In the genomic region with DNA sequence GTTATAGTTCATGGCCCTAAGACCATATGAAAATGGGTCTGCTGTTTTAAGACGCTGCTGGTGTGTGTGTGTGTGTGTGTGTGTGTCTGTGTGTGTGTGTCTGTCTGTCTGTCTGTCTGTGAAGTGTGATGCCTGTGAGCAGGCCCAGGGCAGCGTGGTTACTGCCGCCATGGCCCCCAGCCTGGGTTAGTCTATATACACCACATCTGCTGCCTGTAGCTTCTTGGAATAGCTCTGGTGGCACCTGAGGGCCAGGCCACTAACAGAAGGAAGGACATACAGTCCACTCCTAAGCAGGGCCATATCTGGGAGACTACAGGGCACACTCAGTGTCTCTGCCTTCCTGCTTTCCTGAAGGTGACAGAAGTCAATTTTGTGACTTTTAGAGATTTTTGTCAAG, we compare ENCODE assay signal across 28 mouse cellular contexts.
"Had no signal": no experiment of that assay in that cellular context is flagged by ENCODE, and none has a peak within 500 bp of the region (broad histone marks: within the 10 kb centered on the region; RNA-seq: fewer than 3 reads in every experiment).

No protein-coding gene starts in this region.

- H3K4me1 ChIP-seq: embryonic facial prominence, embryonic 10.5 days; embryonic facial prominence, embryonic 12.5 days; embryonic facial prominence, embryonic 13.5 days; embryonic facial prominence, embryonic 15.5 days; forebrain, embryonic 10.5 days; forebrain, embryonic 12.5 days; forebrain, embryonic 13.5 days; forebrain, embryonic 15.5 days had no signal

- DNase-seq: cerebellum, adult 2 months; cerebellum, adult 8-10 months; cerebellum, adult 9-10 months; cerebellum, adult 9-11 months; cerebellum, postnatal 10 days; cerebellum, postnatal 14 days; cerebellum, postnatal 25 days; cerebellum, postnatal 36 days; embryo, embryonic 11 days; forebrain, postnatal 0 days; gastrocnemius, adult 2 months; gastrocnemius, postnatal 10 days; gastrocnemius, postnatal 14 days; gastrocnemius, postnatal 25 days; gastrocnemius, postnatal 36 days; heart, adult 18-20 months; heart, adult 2 months had no signal

- H3K9ac ChIP-seq: embryonic facial prominence, embryonic 12.5 days; embryonic facial prominence, embryonic 13.5 days; embryonic facial prominence, embryonic 15.5 days; forebrain, embryonic 12.5 days; forebrain, embryonic 13.5 days; forebrain, embryonic 15.5 days; forebrain, postnatal 0 days had no signal

- H3K4me2 ChIP-seq: embryonic facial prominence, embryonic 12.5 days; embryonic facial prominence, embryonic 13.5 days; embryonic facial prominence, embryonic 15.5 days; forebrain, embryonic 12.5 days; forebrain, embryonic 13.5 days; forebrain, embryonic 15.5 days had no signal

- ATAC-seq: forebrain, embryonic 13.5 days; forebrain, embryonic 14.5 days; forebrain, embryonic 15.5 days; forebrain, embryonic 16.5 days had no signal

- H3K4me3 ChIP-seq: embryonic facial prominence, embryonic 10.5 days; embryonic facial prominence, embryonic 12.5 days; embryonic facial prominence, embryonic 13.5 days; embryonic facial prominence, embryonic 15.5 days; erythroblast, embryonic 14.5 days; forebrain, embryonic 10.5 days; forebrain, embryonic 12.5 days; forebrain, embryonic 13.5 days; forebrain, embryonic 15.5 days; gastrocnemius, adult 2 months; heart, adult 2 months had no signal

- H3K9me3 ChIP-seq: embryonic facial prominence, embryonic 10.5 days; embryonic facial prominence, embryonic 12.5 days; embryonic facial prominence, embryonic 13.5 days; embryonic facial prominence, embryonic 15.5 days; forebrain, embryonic 10.5 days; forebrain, embryonic 12.5 days; forebrain, embryonic 13.5 days; forebrain, embryonic 15.5 days had no signal

- H3K27ac ChIP-seq: embryonic facial prominence, embryonic 10.5 days; embryonic facial prominence, embryonic 12.5 days; embryonic facial prominence, embryonic 13.5 days; embryonic facial prominence, embryonic 15.5 days; forebrain, embryonic 10.5 days; forebrain, embryonic 12.5 days; forebrain, embryonic 13.5 days; forebrain, embryonic 15.5 days; gastrocnemius, adult 2 months; heart, adult 2 months had no signal

- H3K27me3 ChIP-seq: embryonic facial prominence, embryonic 12.5 days; embryonic facial prominence, embryonic 13.5 days; embryonic facial prominence, embryonic 15.5 days; forebrain, embryonic 12.5 days; forebrain, embryonic 13.5 days; forebrain, embryonic 15.5 days had no signal
